Mouse (Mus musculus): ENCODE measurements around the gene Gm10188. TPM values are rescaled to one million over a fixed set of nuclear protein-coding genes. Genes with fewer than 3 reads are reported as not detected.

The Gm10188 gene
- polyA plus RNA-seq (2016; fragmentation: Nextera tagmentation; extraction: Ambion mirVana), result not detected in 2 replicates

GRCm38 (mm10) chr1:132229667-132230066, at the start of gene Gm10188:
TSS of gene Gm10188 (minus strand) at chr1:132229767.
- DNase-seq (ENCODE audit: extremely low spot score, low spot score), result no peak
- Histone ChIP-seq H3K27ac (no peak within 1 kb of the TSS), H3K4me1 (peaks cover 8% of the 10 kb centered on the region), H3K27me3 (ENCODE audit: poor library complexity, severe bottlenecking) (peaks cover 34% of the 10 kb centered on the region), H3K4me3 (no peak within 1 kb of the TSS), H3K9me3 (no peaks in the 10 kb centered on the region), H3K36me3 (replicated peaks) (no peaks in the 10 kb centered on the region)
- WGBS, result 94% methylated on average over 3 of the region's 3 CpGs

DNA sequence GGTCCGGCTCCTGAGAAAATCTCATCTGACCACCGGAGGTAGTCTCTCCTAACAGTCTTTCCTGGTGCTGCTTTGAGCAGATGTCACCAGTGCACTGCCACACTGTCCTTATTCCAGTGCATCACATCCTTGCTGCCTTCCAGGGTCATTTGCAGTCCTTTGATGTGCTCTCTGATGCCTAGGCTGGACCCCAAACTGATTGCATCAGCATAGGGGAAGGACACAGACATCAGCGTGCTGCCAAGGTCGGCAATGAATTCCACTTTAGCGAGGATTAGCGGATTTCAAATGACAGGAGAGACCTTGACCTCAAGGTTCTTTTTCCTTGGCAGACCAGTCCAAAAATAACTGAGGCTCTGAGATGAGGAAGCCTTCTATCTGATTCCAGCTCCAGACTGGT, 47.6 kb upstream of the Gm10188 start:
- H3K27ac ChIP-seq, result no peak overlapping the region
- no peak for DNase-seq (ENCODE audit: extremely low spot score, low spot score)
- WGBS, result 80% methylated on average over 6 of the region's 6 CpGs
- peaks cover 17% of the 10 kb centered on the region for H3K4me1 ChIP-seq
- H3K4me3 ChIP-seq, result no peak overlapping the region
- no peaks in the 10 kb centered on the region for H3K9me3 ChIP-seq
- peaks cover 13% of the 10 kb centered on the region for H3K27me3 ChIP-seq (ENCODE audit: poor library complexity, severe bottlenecking)
- no peaks in the 10 kb centered on the region for H3K36me3 ChIP-seq (replicated peaks)

DNA sequence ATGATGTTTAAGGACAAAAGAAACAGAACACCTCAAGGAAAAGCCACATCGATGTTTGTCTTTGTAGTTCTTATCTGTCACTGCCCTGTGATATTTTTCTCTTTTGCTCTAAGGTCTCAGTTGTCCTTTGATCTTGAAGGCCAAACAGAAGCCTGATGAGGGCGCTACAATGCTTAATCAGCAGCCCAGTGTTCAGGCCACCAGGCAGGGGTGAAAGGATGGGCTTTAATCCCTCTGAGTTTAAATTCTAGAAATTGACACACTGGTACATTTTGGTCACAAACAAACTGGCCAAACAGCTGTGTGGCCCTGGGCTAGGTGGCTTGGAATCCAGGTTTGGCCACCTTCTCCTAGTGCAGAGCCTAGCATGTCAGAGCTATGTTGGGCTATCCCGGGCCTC, 47.1 kb upstream of the Gm10188 start:
- H3K9me3 ChIP-seq, result no peaks in the 10 kb centered on the region
- no peaks in the 10 kb centered on the region for H3K36me3 ChIP-seq (replicated peaks)
- no peak overlapping the region for H3K27ac ChIP-seq
- H3K27me3 ChIP-seq (ENCODE audit: poor library complexity, severe bottlenecking), result peaks cover 13% of the 10 kb centered on the region; the same call in 1 of the 2 replicates
- no peak overlapping the region for H3K4me3 ChIP-seq
- no peak for DNase-seq (ENCODE audit: extremely low spot score, low spot score)
- peaks cover 12% of the 10 kb centered on the region for H3K4me1 ChIP-seq
- 82% methylated on average over 3 of the region's 3 CpGs for WGBS

DNA sequence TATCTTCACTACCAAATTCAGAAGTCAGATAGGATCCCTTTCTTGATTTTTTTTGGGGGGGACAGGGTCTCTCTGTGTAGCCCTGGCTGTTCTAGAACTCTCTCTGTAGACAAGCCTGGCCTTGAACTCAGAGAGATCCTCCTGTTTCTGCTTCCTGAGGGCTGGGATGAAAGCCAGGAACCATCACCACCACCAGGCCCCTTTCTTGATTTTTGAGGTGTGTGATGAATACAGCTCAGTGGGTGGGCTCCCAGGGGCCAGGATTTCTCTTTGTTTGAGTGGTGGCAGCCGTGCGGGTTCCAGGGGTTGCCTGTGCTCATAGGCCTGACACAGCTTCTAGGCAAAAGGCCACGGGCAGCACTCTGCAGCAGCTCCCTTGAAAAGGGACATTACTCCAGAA, 41.7 kb upstream of the Gm10188 start:
- Histone ChIP-seq H3K36me3 (replicated peaks) (no peaks in the 10 kb centered on the region), H3K27me3 (ENCODE audit: poor library complexity, severe bottlenecking) (no peaks in the 10 kb centered on the region; the same call in 1 of the 2 replicates), H3K27ac (no peak overlapping the region), H3K4me1 (peaks cover 31% of the 10 kb centered on the region), H3K4me3 (no peak overlapping the region), H3K9me3 (no peaks in the 10 kb centered on the region)
- 64% methylated on average over 3 of the region's 3 CpGs for WGBS
- no peak for DNase-seq (ENCODE audit: extremely low spot score, low spot score)

GRCm38 (mm10) chr1:132268418-132269060, 39.0 kb upstream of the Gm10188 start:
- 49% methylated on average over 7 of the region's 7 CpGs for WGBS
- no peak overlapping the region for H3K4me3 ChIP-seq
- no peak for DNase-seq (ENCODE audit: extremely low spot score, low spot score)
- peaks cover 39% of the 10 kb centered on the region for H3K4me1 ChIP-seq
- H3K36me3 ChIP-seq (replicated peaks), result no peaks in the 10 kb centered on the region
- no peaks in the 10 kb centered on the region for H3K27me3 ChIP-seq (ENCODE audit: poor library complexity, severe bottlenecking)
- no peaks in the 10 kb centered on the region for H3K9me3 ChIP-seq
- no peak overlapping the region for H3K27ac ChIP-seq

DNA sequence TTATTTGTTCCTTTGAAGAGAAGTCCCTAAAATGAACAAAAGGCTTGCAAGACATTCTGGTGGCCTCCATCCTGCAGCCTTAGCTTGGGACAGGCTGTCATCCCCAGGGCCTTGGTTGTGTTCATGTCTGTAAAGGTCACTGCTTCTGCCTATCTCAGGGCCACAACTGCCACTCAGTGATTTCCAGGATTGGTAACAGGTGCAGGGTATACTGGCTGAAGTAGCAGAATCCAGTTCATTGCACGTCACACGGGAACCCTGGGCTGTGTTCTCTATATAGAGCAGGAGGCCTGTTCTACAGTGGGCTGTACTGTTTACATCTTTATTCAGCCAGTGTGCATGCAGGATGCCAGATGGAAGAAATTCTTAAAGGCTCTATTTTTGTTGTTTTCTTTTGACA, 38.4 kb upstream of the Gm10188 start:
- Histone ChIP-seq H3K36me3 (replicated peaks) (no peaks in the 10 kb centered on the region), H3K27me3 (ENCODE audit: poor library complexity, severe bottlenecking) (no peaks in the 10 kb centered on the region), H3K9me3 (no peaks in the 10 kb centered on the region), H3K4me1 (peaks cover 45% of the 10 kb centered on the region), H3K4me3 (no peak overlapping the region), H3K27ac (no peak overlapping the region)
- 87% methylated on average over 2 of the region's 2 CpGs for WGBS
- no peak for DNase-seq (ENCODE audit: extremely low spot score, low spot score)

- no peak for DNase-seq (ENCODE audit: extremely low spot score, low spot score)
Measured at GRCm38 (mm10) chr1:132266791-132267557, 37.4 kb upstream of the Gm10188 start.

DNA sequence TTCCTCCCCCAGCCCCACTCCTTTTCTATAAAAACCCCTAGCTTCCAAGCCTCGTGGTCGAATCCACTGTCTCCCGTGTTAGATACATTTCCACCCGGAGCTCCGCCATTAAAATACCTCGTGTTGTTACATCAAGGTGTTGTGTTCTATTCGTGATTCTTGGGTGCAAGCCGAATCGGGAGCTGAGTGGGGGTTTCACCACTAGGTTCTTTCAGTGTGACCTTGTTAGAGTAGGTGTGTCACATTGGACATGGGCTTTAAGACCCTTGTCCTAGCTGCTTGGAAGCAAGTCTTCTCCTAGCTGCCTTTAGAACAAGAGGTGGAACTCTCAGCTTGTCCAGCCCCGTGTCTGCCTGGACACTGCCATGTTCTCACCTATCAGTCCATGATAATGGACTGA, 36.4 kb upstream of the Gm10188 start:
- Histone ChIP-seq H3K27ac (no peak overlapping the region), H3K4me1 (peaks cover 46% of the 10 kb centered on the region), H3K36me3 (replicated peaks) (no peaks in the 10 kb centered on the region), H3K4me3 (no peak overlapping the region), H3K27me3 (ENCODE audit: poor library complexity, severe bottlenecking) (no peaks in the 10 kb centered on the region), H3K9me3 (no peaks in the 10 kb centered on the region)
- no peak for DNase-seq (ENCODE audit: extremely low spot score, low spot score)
- WGBS, result 87% methylated on average over 10 of the region's 10 CpGs

More at GRCm38 (mm10) chr1:132266791-132267557, 37.4 kb upstream of the Gm10188 start:
- Histone ChIP-seq H3K4me3 (no peak overlapping the region), H3K27me3 (ENCODE audit: poor library complexity, severe bottlenecking) (no peaks in the 10 kb centered on the region), H3K36me3 (replicated peaks) (no peaks in the 10 kb centered on the region), H3K4me1 (peaks cover 46% of the 10 kb centered on the region), H3K27ac (no peak overlapping the region), H3K9me3 (no peaks in the 10 kb centered on the region)
- 65% methylated on average over 8 of the region's 8 CpGs for whole genome bisulfite sequencing

DNA sequence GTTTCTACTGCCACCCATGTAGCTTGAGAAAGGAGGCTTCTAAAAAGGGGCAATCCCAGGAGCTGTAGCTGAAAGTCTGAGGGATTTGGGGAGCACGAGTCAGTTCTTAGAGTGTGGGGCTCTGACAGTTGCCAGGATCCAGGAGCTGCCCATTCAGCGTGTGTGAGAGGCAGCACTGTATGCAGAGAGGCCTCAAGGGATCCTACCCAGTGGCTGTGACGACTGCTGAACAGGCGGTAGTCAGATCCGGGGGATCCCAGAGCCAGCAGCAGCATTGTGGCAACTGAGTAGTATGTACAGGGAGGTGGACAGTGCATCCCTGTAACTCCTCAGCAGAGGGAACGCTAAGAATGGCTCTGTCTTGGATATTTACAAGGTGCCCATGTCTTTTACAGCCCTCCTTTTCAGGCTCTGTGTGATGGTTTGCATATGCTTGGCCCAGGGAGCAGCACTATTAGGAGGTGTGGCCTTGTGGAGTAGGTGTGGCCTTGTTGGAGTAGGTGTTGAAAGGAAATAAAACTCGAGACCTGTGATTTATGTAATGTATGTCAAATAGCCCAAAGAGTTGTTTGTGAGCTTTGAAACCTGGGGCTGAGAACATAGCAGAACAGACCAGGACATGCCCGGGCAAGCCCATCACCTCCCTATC, 35.8 kb upstream of the Gm10188 start:
- Histone ChIP-seq H3K4me1 (peaks cover 46% of the 10 kb centered on the region), H3K27me3 (ENCODE audit: poor library complexity, severe bottlenecking) (no peaks in the 10 kb centered on the region), H3K4me3 (no peak overlapping the region), H3K27ac (no peak overlapping the region), H3K9me3 (no peaks in the 10 kb centered on the region), H3K36me3 (replicated peaks) (no peaks in the 10 kb centered on the region)
- DNase-seq (ENCODE audit: extremely low spot score, low spot score), result no peak
- WGBS, result 82% methylated on average over 8 of the region's 8 CpGs

- Histone ChIP-seq H3K4me3 (no peak overlapping the region), H3K27ac (no peak overlapping the region), H3K36me3 (replicated peaks) (no peaks in the 10 kb centered on the region), H3K27me3 (ENCODE audit: poor library complexity, severe bottlenecking) (no peaks in the 10 kb centered on the region), H3K9me3 (no peaks in the 10 kb centered on the region), H3K4me1 (peaks cover 46% of the 10 kb centered on the region)
- whole genome bisulfite sequencing, result 76% methylated on average over 7 of the region's 7 CpGs
- no peak for DNase-seq (ENCODE audit: extremely low spot score, low spot score)
Measured at GRCm38 (mm10) chr1:132264577-132264976, 35.0 kb upstream of the Gm10188 start.

- 90% methylated on average over 4 of the region's 4 CpGs for WGBS
- Histone ChIP-seq H3K4me3 (no peak overlapping the region), H3K27me3 (ENCODE audit: poor library complexity, severe bottlenecking) (no peaks in the 10 kb centered on the region), H3K4me1 (peaks cover 37% of the 10 kb centered on the region), H3K9me3 (no peaks in the 10 kb centered on the region), H3K36me3 (replicated peaks) (no peaks in the 10 kb centered on the region), H3K27ac (peak overlapping the region; percentile 4; the same call in 1 of the 2 replicates)
- no peak for DNase-seq (ENCODE audit: extremely low spot score, low spot score)
Measured at GRCm38 (mm10) chr1:132263618-132264017, 34.1 kb upstream of the Gm10188 start.

GRCm38 (mm10) chr1:132261058-132261457, 31.5 kb upstream of the Gm10188 start:
- no peak for DNase-seq (ENCODE audit: extremely low spot score, low spot score)
- Histone ChIP-seq H3K27ac (no peak overlapping the region), H3K4me3 (no peak overlapping the region), H3K9me3 (no peaks in the 10 kb centered on the region), H3K4me1 (peaks cover 14% of the 10 kb centered on the region), H3K36me3 (replicated peaks) (no peaks in the 10 kb centered on the region), H3K27me3 (ENCODE audit: poor library complexity, severe bottlenecking) (no peaks in the 10 kb centered on the region)
- 72% methylated on average over 5 of the region's 5 CpGs for WGBS

DNA sequence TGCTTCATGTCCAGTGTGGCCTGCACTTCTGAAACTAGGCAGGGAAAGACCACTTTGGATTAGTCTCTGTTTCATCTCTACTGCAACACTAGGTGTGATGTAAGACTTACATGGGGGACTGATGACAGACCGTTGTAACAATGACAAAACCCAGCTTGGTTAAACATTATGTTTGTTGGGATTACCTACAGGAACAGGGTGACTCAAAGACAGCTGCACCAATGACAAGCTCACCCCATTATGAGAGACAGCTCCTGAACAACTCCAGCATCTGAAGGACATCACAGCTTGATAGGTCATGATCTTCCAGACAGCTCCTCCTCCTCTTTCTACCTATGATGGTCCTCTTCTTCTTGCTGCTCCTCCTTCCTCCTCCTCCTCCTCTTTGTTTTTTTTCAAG, 30.8 kb upstream of the Gm10188 start:
- H3K4me3 ChIP-seq, result no peak overlapping the region
- H3K27me3 ChIP-seq (ENCODE audit: poor library complexity, severe bottlenecking), result no peaks in the 10 kb centered on the region
- DNase-seq (ENCODE audit: extremely low spot score, low spot score), result no peak
- H3K9me3 ChIP-seq, result no peaks in the 10 kb centered on the region
- 89% methylated on average over 1 of the region's 1 CpGs for WGBS
- no peak overlapping the region for H3K27ac ChIP-seq
- peaks cover 14% of the 10 kb centered on the region for H3K4me1 ChIP-seq
- H3K36me3 ChIP-seq (replicated peaks), result no peaks in the 10 kb centered on the region

Data from forebrain, embryonic 10.5 days (tissue).